Mouse (Mus musculus) CH12F3 (cell line): ENCODE measurements around the gene Plcg1.

ENCODE experiments used
- in situ Hi-C: fragments of 300-500 bp; cut with MboI; formaldehyde crosslinking; loops from 2 replicates; pipeline ENCODE4 v1.14.3; 2020; ENCODE audit warnings: low sequenced_read_pairs

Plcg1 gene

DNA sequence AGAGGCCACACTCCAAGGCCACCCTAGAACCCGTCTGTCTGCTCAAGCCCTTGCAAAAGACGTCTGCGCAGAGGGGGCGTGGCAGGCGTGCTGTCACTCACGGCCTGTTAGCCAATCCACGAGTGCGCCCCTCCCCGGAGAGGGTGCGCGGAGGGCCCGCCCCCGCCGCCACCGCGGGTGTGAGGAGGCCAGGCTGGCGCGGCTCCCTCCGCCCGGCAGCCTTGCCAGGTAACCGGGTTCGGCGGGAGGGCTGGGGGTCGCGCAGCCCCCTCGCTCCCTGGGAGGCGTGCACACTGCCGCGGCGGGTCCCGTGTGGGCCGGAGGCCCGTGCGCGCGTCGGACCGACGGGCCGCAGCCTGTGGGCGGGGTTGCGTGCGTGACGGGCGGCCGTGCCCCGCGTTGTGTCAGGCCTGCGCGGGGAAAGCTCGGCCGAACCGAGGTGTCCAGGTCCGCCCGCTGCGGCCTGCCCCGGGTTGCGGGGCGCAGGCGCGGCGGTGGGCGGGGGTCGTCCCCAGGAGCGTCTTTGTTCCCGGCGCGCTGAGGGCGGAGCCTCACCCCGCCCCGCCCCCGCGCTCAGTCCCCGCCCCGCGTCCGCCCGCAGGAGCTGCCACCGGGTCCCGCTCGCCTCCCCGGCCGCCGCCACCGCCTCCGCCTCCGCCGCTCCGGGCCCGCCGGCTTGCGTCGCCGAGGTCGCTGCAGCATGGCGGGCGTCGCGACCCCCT lies at the start of gene Plcg1:
TSS of gene Plcg1 (plus strand) at position 184 of the 722 bp plus-strand sequence.
- in situ Hi-C loops, result no loop called here

DNA sequence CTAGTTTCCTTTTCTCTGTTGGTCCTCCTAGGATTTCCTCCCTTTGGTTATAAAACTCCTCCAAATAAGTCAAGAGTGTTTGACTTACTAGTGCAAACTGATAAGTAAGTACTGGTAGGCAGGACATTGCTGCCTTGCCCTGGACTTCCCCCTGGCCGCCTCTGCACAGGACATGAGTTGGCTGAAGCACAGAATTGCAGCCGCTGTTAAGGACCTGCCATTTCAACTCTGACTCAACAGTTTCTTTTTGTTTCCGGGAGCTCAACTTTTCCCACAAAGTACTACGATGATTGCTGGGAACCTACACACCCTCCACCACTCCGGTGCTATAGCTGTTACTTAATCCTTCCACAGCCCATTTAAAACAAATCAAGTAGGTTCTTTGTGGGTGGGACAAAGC lies 30.8 kb upstream of the Plcg1 start:
- in situ Hi-C loops, result no loop called here

DNA sequence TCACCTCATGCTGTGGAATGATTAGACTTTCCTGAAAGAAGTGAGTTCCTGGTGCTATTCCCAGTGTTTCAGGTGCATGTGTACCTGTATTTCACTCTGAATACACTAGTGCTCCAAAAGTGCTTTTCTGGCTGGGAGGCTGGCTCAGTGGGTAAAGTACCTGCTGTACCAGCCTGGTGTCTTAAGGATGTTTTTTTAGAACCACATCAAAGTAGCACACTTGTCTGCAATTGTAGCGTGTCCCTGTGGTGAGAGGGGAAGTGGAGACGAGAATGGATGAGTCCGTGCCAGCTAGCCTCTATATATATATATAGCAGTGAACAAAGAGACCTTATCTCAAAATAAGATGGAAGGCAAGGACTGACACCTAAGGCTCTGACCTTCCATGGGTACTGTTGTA lies 29.5 kb upstream of the Plcg1 start:
- in situ Hi-C loops, result no loop called here

DNA sequence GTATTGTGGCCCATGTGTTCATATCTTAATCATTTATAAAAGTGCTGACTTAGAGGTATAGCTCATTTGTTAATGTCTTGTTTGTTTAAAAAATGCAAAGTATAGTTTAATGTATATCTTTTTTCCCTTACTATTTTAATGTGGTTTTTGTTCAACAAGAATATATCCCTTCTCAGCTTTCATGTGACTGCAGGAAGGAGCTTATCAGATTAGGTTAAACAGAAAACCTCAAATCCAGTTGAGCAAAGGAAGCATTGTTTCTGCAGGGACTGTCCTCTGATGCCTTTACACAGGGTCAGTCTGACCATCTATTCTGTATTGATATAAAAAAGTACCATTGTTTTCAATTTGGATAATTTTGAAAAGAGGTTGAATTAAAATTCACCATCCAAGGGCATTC lies 28.3 kb upstream of the Plcg1 start:
- in situ Hi-C loops, result no loop called here

DNA sequence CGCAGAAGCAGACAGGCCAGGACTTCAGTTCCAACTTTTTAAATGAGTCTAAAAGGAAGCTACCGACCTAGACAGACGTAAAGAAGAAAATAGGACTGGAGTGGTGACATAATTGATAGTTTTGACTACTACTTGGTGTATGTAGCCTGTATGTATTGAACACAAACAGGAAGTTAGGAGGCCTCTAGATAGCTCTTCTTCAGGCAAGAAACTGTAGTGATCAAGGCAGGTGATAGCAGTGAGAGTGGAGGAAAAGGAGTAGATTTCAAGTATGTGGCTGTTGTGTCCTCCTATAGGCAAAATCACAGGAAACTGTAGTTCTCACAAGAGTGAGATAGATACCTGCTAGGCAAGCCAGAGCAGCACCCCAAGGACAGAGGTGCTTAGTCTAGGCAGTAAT lies 23.4 kb upstream of the Plcg1 start:
- in situ Hi-C loops, result no loop called here

DNA sequence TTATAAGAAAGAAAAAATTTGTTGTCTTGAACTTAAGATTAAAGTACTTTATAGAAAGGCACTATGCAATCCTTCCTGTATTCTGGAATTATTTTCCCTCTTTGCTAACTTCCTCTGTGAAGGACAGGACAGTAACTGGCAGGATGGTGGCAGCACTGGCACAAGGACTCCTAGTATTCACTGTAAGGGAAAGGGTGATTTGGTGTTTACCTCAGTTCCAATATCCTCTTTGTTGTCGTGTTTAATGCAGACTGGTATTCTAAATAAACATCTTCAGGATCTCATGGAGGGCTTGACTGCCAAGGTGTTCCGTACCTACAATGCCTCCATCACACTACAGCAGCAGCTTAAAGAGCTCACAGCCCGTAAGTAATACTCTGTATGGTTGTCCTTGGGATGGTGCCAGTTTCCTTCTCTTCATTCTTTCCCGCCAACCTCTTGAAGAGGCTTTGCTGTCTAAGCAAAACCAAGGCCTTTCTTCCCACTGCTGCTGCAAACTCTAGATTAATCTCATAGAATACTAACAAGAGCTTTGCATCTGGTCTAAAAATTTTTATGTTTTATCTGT lies 15.6 kb upstream of the Plcg1 start:
- in situ Hi-C loops, result no loop called here

DNA sequence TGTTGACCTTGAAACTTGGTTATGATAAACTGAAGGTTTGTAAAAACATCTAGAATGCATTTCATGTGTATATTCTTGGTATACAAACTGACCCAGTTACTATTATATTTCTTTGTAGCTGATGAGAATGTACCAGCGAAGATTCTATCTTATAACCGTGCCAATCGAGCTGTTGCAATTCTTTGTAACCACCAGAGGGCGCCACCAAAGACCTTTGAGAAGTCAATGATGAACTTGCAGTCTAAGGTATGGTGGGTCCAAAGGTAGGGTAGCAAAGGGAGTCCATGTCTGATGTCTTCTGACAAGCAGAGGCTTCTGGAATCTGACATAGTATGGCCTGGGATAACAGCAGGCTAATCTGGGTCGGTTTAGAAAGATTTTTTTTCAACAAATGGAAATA lies 13.8 kb upstream of the Plcg1 start:
- in situ Hi-C loops, result no loop called here

DNA sequence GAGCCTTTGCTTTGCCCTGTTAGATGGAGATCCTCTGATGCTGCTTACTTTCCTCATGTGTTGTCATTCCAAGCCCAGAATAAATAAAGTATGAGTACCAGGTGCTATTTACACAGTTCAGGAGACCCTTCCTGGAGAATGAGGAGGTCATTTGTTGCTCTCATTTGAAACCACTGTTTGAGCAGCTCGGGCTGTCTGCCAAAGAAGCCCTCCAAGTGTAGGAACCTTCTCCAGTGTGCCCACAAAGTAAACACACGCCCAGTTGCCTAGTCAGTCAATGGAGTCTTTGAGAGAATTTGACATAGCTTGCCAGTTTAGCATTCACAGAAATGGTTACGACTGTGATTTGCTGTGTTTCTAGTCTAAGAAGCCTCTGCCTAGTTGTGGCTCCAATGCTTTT lies 12.3 kb upstream of the Plcg1 start:
- in situ Hi-C loops, result no loop called here

DNA sequence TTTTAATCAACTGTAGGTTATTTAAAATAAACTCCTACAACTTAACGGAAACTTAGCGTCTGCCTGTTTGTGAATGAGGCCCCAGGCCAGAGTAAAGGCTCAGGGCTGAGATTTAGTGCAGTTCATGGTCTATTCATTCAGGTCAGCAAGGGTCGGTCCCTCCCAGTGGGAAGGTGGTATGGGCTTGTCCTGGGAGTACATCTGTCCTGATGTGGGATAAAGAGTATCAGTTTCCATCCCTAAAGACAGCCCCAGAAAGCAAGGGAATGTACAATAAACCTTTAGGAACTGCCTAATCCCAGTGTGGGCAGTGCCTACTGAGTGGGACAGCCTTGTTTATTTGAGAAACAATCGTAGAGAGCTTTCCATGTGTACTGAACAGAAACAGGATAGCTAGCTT lies 8.4 kb upstream of the Plcg1 start:
- in situ Hi-C loops, result no loop called here

DNA sequence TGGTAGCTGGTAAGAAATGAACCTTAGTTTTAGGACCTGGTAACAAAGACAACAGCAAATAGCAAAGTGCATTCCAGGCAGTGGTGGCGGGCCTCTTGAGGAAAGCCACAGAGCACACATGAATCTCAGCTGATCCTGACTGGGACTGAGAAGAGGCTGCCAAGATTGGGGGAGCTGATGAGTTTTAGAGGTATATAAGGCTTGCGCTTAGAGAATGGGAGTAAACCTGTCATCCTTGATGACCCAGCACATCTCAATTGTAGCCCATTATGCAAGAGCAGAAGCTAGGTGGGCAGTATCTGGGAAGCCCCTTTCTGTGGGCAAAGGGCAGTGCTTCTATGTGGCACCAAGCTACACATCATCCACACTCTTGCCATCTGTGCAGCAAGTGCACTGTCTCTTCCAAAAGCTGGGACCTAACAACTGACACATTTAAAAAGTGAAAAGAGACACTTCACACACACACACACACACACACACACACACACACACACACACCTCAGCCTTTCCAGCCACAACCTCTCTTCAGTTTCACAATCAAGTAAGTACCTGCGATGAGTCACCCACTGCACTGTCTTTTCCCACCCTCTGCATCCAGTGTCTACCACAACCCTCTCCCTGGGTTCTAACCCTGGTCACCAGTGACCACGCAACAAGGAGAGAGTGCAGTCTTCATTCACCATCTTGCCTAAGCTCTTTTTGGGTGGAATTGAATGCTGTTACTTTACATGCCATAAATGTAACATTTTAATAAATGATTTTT lies 7.3 kb upstream of the Plcg1 start:
- in situ Hi-C loops, result no loop called here

DNA sequence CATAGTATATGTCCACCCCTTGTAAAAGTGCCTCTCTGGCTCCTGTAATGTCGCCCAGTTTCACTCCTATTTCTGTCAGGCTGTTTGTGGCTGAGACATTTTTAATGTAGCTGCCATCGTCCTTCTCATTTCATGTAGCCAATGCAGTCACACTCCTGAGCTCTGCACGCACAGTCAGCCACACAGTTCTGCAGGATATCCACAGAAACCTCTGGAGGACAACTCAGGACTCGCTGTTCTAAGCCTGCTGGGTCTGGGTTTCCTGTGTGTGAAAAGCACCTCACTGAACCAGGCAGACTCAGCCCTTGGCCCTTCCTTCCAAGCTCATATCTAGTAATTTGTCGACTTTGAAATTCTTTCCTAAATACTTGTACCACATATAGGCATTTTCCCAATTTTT lies 6.6 kb upstream of the Plcg1 start:
- in situ Hi-C loops, result no loop called here

DNA sequence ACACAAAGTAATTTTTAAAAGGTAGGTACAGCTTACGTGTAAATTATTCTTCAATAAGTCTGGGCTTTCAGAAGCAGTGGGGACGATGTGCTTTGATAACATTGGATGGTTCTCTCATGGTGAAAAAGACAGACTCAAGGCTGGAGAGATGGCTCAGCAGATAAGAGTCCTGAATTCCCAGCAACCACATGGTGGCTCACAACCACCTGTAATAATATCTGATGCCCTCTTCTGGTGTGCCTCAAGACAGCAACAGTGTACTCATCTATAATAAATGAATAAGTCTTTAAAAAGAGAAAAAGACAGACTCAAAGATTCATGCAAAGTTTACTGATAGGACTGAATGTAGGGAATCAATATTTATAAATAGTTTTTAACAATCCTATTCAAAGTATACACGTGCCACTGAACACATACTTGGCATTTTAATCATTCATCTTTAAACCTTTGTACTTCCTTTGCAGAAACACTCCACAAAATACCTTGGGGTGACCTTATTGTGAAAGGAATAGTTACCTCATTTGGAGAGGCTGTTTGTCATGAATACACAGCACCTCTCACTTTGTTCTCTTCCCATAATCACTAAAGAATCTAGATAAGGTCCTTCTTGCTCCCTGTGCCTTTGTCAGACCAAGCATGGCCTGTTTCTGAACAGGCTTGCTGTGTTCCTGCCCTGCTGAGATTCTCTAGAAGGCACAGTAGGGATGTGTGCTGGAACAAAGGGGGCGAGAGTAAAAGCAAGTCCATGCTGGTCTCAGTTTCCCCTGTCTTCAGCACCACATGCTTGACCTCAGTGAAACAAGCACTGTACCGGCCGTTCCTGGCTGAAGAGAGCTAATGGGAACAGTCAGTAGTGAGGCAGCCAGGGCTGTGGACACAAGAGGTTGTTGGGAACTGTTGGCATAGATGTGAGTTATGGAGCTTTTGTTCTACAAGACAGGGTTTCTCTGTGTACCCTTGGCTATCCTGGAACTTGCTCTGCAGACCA lies 4.9 kb upstream of the Plcg1 start:
- in situ Hi-C loops, result no loop called here

DNA sequence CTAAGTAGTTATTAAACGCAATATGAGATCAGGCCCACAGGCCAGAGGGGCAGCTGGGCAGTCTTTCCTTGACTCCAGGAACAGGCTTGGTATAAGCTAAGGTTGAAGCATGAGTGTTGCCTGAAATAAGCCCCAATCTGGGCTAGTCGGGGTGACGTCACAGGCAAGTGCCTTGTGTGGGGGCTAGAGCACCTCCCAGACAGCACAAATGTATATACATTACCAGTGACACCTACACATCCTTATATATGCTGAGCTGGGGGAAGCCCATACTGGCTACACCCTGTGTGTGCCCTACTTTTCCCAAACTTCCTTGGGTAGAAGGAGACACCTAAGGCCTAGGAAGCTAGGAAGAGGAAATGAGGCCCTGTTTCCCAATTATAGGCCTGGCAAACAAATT lies 2.1 kb upstream of the Plcg1 start:
- in situ Hi-C loops, result no loop called here

DNA sequence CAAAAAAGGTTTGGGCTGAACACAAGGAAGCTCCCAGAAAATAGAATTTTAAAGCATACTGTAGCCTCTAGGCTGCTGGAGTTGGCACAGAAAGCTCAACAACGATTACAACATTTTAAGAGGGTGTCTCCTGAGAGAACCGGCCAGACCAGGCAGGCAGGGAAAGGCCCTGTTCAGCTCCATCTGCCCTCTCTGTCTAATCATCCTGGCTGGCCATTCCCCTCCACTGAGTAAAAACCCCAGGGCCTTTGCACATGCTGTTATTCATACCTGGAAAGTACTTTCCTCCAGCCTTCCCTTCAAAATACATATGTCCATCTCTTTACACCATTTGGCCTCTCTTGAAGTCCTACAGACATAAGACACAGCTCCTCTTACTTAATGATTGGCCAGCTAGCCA lies 1.7 kb upstream of the Plcg1 start:
- in situ Hi-C loops, result no loop called here

DNA sequence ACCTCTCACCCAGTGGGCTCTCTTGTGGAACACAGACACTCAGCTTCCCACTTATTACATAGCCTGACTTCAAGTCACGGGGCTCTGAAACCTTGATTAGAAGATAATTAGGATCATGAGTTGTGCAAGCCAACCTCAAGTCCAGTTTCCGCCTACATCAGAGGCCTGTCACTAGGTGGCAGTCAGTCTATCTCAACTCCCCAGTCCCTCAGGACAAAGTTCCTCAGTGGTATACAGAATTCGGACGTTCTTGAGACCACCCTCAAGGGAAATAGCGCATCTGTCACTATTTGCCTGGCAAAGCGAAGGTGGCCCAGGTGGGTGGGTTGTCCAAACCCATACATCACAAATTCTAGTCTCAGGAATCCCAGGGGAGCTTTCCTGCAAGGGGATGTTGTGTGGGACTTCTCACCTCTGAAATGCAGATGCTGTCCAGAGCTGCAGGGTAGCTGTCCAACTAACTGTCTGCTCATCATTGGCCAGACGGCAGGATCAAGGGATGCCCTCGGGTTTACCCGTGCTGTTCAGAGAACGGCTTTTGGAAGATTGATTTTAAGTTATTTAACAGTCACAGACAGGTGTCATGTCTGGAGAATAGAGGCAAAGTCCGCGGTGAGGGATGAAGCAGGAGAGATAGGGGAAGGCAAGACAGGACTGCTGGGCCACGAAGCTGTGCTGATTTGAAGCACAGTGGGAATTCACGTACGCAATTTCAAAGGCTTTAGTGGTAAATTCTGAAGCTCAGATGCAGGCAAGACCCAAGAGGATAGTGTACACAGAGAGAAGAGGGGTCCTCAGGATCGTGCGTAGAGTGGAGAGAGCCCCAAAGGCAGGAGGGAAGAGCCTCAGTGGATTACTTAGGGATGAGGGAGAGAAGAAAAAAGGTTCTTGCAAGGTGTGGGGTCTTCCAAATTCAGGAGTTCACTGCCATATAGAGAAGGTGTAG lies 976 bp upstream of the Plcg1 start:
- in situ Hi-C loops, result no loop called here

DNA sequence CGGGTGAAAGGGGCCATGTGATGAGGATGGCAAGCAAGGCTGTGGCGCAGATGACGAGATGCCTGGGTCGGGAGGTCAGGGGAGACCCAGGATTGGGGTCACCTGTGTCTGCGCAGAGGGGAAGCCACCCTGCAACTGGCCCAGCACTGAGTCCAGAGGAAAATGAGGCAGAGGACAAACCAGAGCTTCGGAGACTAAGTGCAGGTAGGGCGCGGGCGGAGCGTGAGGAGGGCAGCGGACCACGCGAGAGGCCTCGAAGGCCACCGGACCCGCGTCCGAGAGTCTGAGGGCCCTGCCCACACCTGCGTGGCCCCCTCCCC lies 343 bp upstream of the Plcg1 start:
- in situ Hi-C loops, result no loop called here

DNA sequence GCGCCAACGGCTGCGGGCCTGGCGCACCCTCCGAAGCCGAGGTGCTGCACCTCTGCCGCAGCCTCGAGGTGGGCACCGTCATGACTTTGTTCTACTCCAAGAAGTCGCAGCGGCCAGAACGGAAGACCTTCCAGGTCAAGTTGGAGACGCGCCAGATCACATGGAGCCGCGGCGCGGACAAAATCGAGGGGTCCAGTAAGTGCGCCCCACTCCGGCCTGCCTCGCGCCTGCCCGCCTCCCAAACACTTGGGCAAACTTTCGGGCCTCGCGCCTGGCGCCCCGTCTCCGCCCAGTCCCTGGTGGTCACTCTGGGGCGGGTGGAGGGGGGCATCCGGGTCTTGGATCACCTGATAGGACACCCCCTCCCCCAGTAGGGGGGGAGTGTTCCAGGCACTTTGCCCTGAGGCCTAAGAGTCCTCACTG lies 750 bp downstream of the Plcg1 start:
- in situ Hi-C loops, result no loop called here

DNA sequence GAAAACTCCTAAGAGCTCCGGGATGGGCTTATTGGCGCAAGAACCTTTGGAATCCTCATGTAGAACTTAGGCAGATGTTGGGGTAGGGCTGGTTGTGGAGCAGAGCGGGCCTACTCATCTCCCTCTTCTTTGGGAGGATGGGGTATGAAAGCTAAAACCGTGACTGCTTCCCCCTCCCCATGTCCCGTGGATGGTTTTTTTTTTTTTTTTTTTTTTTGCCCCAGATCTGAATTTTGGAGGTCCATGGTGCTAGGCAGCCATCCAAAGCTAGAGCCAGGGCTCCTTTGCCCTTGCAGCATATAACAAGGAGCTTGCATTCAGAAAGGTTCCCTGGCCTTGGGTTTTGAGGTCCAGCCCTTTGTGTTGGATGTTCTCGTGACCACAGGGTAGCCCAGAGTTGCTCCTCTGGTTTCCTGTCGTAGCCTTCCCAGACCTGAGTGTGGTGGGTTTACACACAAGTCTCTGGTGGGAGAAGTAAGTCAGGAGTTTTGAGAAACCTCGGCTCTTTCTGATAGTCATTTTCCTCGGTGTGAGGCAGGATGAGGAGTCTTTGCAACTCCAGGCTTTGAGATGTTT lies 1.4 kb downstream of the Plcg1 start:
- in situ Hi-C loops, result no loop called here

DNA sequence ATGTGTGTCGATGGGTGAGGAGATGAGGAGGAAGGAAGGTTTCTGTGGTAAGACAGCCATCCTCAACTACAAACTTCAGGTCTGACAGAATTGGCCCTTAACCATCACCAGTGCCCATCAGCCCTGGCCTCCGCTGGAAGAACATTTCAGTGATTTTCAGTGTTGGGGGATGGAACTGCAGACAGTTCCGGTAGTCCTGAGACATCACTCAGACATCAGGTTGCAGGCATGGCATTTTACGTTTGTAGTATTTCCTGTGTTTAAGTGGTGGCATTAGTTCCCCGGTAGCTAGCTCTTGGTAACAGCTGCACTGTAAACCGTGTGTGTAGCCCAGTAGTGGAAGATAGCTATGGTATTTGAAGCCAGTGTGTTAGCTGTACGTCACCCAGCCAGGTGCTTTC lies 2.0 kb downstream of the Plcg1 start:
- in situ Hi-C loops, result no loop called here

DNA sequence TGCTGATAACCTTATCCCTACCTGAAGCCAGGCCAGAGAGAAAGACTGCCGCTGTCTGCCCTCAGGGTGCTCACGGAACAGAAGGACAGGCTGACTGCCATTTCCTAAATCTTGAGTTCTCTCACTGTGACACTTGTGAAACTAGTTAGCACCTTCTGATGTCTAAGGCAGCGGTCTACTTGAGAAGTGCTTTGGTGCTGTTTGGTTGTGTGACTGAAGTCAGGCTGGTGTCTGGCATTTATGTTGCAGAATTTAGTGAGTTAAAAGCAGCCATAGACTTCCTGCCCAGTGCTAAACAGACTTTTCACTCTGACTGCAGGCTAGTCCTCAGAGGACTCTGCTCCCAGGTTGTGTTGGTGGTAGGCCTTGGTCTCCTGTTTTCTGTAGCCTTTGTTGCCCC lies 3.2 kb downstream of the Plcg1 start:
- in situ Hi-C loops, result no loop called here
